ENCODE assay signal across 9 mouse cellular contexts in genomic region chr7:115489608-115490007, GRCm38 (mm10).
DNase-seq lines count a peak whose midpoint lies in the region; ATAC-seq and TF ChIP-seq lines count a peak whose summit lies in the region.
"Had no signal": no experiment of that assay in that cellular context is flagged by ENCODE, and none has a peak within 500 bp of the region (broad histone marks: within the 10 kb centered on the region; RNA-seq: fewer than 3 reads in every experiment).

No protein-coding gene starts in this region.

- no peak overlapping the region for H3K9ac ChIP-seq in kidney, embryonic 14.5 days (ENCODE audit: low read depth, low read length)
- H3K9ac ChIP-seq in embryonic facial prominence, embryonic 13.5 days = no peak overlapping the region
- no peak overlapping the region for H3K9ac ChIP-seq in forebrain, embryonic 11.5 days (ENCODE audit: low read length)
- H3K9ac ChIP-seq: heart, embryonic 12.5 days had no signal

- H3K4me3 ChIP-seq in kidney, adult 2 months (ENCODE audit: insufficient read depth, low read depth, low read length) = no peak overlapping the region
- no peak overlapping the region for H3K4me3 ChIP-seq in kidney, embryonic 14.5 days (ENCODE audit: low read length)
- H3K4me3 ChIP-seq in embryonic facial prominence, embryonic 13.5 days = no peak overlapping the region
- no peak overlapping the region for H3K4me3 ChIP-seq in forebrain, embryonic 11.5 days (ENCODE audit: low read depth, low read length)
- H3K4me3 ChIP-seq: heart, embryonic 12.5 days had no signal

- WGBS in kidney, adult 2 months = 67% methylated on average over 10 of the region's 10 CpGs
- WGBS in kidney, embryonic 14.5 days = 69% methylated on average over 10 of the region's 10 CpGs
- WGBS in embryonic facial prominence, embryonic 13.5 days = 51% methylated on average over 10 of the region's 10 CpGs
- 60% methylated on average over 10 of the region's 10 CpGs for WGBS in forebrain, embryonic 11.5 days

- no peaks in the 10 kb centered on the region for H3K27me3 ChIP-seq in kidney, adult 2 months (replicated peaks; ENCODE audit: control insufficient read depth, insufficient read depth, low read length)
- H3K27me3 ChIP-seq in kidney, embryonic 14.5 days (ENCODE audit: control insufficient read depth, insufficient read depth, low read length) = no peaks in the 10 kb centered on the region; the same call in 1 of the 2 replicates
- H3K27me3 ChIP-seq in embryonic facial prominence, embryonic 13.5 days = peaks cover 60% of the 10 kb centered on the region
- H3K27me3 ChIP-seq in forebrain, embryonic 11.5 days (ENCODE audit: control insufficient read depth, insufficient read depth, low read length) = no peaks in the 10 kb centered on the region
- H3K27me3 ChIP-seq: heart, embryonic 12.5 days had no signal

- no peak for ATAC-seq in kidney, embryonic 14.5 days (ENCODE audit: low FRiP score, low TSS enrichment)
- no peak for ATAC-seq in embryonic facial prominence, embryonic 13.5 days (ENCODE audit: insufficient number of reproducible peaks, insufficient read depth, low FRiP score, low TSS enrichment, low read depth)
- ATAC-seq in forebrain, embryonic 11.5 days (replicated peaks; ENCODE audit: low FRiP score) = no peak

- no peak overlapping the region for H3K4me2 ChIP-seq in kidney, embryonic 14.5 days (replicated peaks; ENCODE audit: low read depth, low read length)
- no peak overlapping the region for H3K4me2 ChIP-seq in embryonic facial prominence, embryonic 13.5 days
- H3K4me2 ChIP-seq in forebrain, embryonic 11.5 days (ENCODE audit: low read depth, low read length, severe bottlenecking) = no peak overlapping the region
- H3K4me2 ChIP-seq: heart, embryonic 12.5 days had no signal

- H3K4me1 ChIP-seq in kidney, adult 2 months (ENCODE audit: control insufficient read depth, insufficient read depth, low read length) = no peaks in the 10 kb centered on the region
- no peaks in the 10 kb centered on the region for H3K4me1 ChIP-seq in kidney, embryonic 14.5 days (ENCODE audit: control insufficient read depth, insufficient read depth, low read length)
- peaks cover 31% of the 10 kb centered on the region for H3K4me1 ChIP-seq in embryonic facial prominence, embryonic 13.5 days
- no peaks in the 10 kb centered on the region for H3K4me1 ChIP-seq in forebrain, embryonic 11.5 days (replicated peaks; ENCODE audit: control insufficient read depth, insufficient read depth, low read length)
- H3K4me1 ChIP-seq: heart, embryonic 12.5 days had no signal

- no peak for DNase-seq in kidney, adult 2 months
- peak; percentile 20 for DNase-seq in right cerebral cortex, postnatal 14 days
- no peak for DNase-seq in right cerebral cortex, adult 2 months (ENCODE audit: low spot score in 2 of 2)
- peak; percentile 37 to 42 for DNase-seq in thymus, postnatal 36 days
- no peak for DNase-seq in forebrain, embryonic 11.5 days (ENCODE audit: low spot score)
- DNase-seq: kidney, adult 9 months had no signal

- peak; percentile 36 for TF ChIP-seq CTCF in kidney, adult 2 months (conservative IDR thresholded peaks at IDR 0.05; ENCODE audit: insufficient read depth, insufficient read length, low read depth, low read length)

- peaks cover 3% of the 10 kb centered on the region; the same call in 1 of the 2 replicates for H3K36me3 ChIP-seq in kidney, adult 2 months (ENCODE audit: control insufficient read depth, insufficient read depth, low read length)
- no peaks in the 10 kb centered on the region for H3K36me3 ChIP-seq in kidney, embryonic 14.5 days (ENCODE audit: control insufficient read depth, insufficient read depth, low read length)
- no peaks in the 10 kb centered on the region for H3K36me3 ChIP-seq in embryonic facial prominence, embryonic 13.5 days
- H3K36me3 ChIP-seq in forebrain, embryonic 11.5 days (ENCODE audit: control insufficient read depth, insufficient read depth, low read length) = no peaks in the 10 kb centered on the region; the same call in 1 of the 2 replicates

- no peaks in the 10 kb centered on the region for H3K9me3 ChIP-seq in kidney, embryonic 14.5 days (ENCODE audit: control insufficient read depth, low read length)
- H3K9me3 ChIP-seq in embryonic facial prominence, embryonic 13.5 days = no peaks in the 10 kb centered on the region
- H3K9me3 ChIP-seq in forebrain, embryonic 11.5 days (ENCODE audit: control insufficient read depth, low read length) = no peaks in the 10 kb centered on the region
- H3K9me3 ChIP-seq: heart, embryonic 12.5 days had no signal

- no peak overlapping the region for H3K27ac ChIP-seq in kidney, adult 2 months (ENCODE audit: insufficient read depth, low read depth, low read length)
- H3K27ac ChIP-seq in kidney, embryonic 14.5 days (ENCODE audit: low read depth, low read length) = no peak overlapping the region
- peak overlapping the region; percentile 68 for H3K27ac ChIP-seq in embryonic facial prominence, embryonic 13.5 days
- H3K27ac ChIP-seq in forebrain, embryonic 11.5 days (ENCODE audit: low read depth, low read length) = no peak overlapping the region

- no peak for TF ChIP-seq POLR2A in kidney, adult 2 months (IDR thresholded peaks at IDR 0.05; ENCODE audit: low read depth, low read length)

Comparison
In these comparisons a context has a peak if more than half of its experiments do, and no peak if none do; other contexts are left out.
1. DNase-seq: peak in right cerebral cortex, postnatal 14 days (single experiment) and thymus, postnatal 36 days (2 of 2); none in kidney, adult 2 months (single experiment), right cerebral cortex, adult 2 months (0 of 2) and forebrain, embryonic 11.5 days (single experiment).